Mouse (Mus musculus) CH12F3 (cell line): ENCODE data around the gene Bnipl.
"Not testable (repeated sequence)": the region's sequence is repeated elsewhere in the genome, so short reads cannot be mapped to it uniquely, and the experiment has no call there.

ENCODE experiments used
- in situ Hi-C: fragments of 300-500 bp; cut with MboI; formaldehyde crosslinking; loops from 2 replicates; pipeline ENCODE4 v1.14.3; 2020; ENCODE audit warnings: low sequenced_read_pairs

The Bnipl gene

GRCm38 (mm10) chr3:95217255-95218134 is 33.5 kb downstream of the Bnipl start, which contains the start of gene Gabpb2:
TSS of gene Gabpb2 (minus strand) at chr3:95217916.
- in situ Hi-C loops: no loop called here

GRCm38 (mm10) chr3:95216655-95217254 is 34.2 kb downstream of the Bnipl start:
- in situ Hi-C loops: no loop called here

DNA sequence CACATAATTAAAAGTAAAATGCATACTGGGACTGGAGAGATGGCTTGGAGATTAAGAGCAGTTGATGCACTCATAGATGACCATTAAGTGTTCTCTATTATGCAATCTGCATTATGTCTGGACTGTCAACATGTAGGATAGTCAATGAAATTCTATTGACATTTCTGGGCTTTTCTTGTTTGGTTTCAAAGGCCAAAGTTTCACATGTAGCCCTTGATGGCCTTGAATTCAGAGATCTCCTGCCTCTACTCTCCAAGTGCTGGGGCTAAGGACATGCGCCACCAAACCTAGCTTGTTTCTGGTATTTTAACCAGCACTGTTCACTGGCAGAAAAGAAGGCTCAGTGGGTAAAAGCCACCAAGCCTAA is 37.4 kb downstream of the Bnipl start:
- in situ Hi-C loops: no loop called here

DNA sequence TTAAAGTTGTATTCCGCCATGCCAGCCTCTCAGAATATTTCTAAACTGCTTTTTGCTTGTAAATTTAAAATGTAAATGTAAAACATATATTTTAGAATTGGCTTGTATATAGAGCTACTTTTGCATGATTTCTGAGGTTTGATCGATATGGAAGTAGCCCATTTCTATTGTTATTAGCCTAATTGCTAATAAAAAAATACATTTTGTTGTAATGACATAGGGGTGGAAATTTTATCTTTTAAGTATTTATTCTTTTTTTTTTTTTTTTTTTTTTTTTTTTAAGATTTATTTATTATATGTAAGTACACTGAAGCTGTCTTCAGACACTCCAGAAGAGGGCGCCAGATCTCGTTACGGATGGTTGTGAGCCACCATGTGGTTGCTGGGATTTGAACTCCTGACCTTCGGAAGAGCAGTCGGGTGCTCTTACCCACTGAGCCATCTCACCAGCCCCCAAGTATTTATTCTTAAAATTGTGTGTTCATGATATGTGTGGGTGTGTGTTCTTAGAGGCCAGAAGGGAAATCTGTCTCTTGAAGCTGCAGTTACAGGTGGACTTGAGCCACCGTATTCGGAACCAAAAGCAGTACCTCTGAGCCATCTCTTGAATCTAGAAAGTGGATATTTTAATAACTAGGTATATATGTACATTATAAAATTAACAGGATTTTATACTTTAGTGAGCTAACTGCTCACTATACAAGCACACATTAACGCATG is 37.9 kb downstream of the Bnipl start:
- in situ Hi-C loops: not testable (repeated sequence)

DNA sequence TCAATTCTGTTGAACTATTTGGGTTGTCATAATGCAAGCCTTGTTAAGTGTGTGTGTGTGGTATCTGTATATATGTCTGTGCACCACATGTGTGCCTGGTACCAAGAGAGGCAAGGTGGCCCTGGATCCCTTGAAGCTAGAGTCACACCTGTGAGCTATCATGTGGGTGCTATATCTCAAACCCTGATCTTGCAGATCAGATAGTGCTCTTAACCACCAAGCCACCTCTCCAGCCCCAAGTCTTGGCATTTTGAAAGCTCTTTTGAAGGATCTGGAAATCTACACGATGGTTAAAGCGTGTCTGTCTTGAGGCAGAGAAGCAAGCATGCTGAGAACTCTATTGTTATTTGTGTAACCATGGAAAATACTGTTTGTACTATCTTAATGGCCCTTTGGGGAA is 40.4 kb downstream of the Bnipl start:
- in situ Hi-C loops: no loop called here

DNA sequence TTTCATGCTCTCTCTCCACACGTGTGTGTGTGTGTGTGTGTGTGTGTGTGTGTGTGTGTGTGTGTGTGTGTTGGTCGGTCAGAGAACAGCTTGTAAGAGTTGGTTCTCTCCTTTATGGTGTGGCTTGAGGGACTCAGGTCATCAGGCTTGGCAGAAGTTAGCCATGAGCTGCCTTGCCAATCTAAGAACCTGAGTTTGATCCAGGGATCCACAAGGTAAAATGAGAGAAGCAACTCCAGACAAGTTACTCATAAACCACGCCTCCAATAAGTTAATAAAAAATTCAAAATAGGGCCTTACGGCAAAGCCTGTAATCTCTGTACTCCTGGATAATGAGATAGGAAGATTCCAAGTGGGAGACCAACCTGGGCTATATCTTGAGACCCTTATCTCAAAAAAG is 42.7 kb downstream of the Bnipl start:
- in situ Hi-C loops: no loop called here

DNA sequence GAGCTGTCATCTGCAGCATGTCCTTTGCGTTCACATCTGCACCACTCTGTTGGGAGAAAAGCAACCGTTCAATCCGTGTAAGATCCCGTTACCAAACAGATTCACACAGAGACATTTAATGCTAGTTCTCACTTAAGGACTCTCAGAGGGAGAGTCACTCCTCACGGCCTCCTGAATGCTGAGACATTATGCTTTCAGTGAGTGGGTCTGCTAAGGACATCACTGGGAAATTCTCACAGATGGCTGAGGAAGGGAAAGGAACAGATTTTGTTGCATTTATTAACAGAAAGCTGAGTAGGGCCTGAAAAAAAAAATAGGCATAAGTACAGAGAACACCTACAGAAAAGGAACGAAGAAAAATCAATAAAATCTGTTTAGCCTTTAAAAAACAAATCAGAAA is 47.1 kb downstream of the Bnipl start:
- in situ Hi-C loops: no loop called here

GRCm38 (mm10) chr3:95200562-95200961 is 50.4 kb downstream of the Bnipl start:
- in situ Hi-C loops: no loop called here

GRCm38 (mm10) chr3:95200132-95200531 is 50.9 kb downstream of the Bnipl start:
- in situ Hi-C loops: no loop called here

DNA sequence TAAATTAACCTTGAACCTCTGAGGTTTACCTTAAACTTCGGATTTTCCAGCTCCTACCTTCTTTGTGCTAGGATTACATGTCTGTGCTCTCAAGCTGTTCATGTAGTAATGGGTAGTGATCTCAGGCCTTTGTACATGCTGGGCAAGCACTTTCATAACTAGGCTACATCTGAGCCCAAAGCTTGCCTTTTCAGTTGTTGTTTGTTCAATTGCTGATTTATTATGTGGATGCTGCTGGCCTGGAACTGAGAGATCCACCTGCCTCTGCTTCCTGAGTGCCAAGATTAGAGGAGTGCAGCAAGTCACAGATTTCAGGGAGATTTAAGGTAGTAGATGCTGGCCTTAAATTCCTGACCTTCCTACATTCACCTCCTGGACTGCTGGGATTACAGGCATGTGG is 51.9 kb downstream of the Bnipl start:
- in situ Hi-C loops: no loop called here

GRCm38 (mm10) chr3:95195772-95196171 is 55.2 kb downstream of the Bnipl start:
- in situ Hi-C loops: no loop called here

DNA sequence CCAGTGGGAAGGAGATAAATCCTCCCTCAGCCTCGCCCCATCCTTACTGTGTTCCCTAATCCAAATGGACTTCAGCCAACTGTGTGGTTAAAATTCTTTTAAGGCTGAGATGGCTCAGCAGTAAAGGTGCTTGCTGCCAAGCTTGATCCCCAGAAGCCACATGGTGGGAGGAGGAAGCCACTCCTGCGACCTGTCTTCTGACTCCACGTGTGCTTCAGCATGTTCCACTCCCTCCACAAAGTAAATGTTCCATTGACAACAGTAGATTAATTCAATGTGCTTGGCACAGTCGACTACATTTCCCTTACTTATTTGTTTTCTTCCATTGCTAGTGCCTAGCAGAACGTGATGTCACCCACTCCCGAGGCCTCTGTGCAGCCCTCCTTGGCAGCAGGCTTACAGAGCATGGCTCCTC is 56.3 kb downstream of the Bnipl start:
- in situ Hi-C loops: no loop called here
